22 mouse cellular contexts compared by ENCODE assay signal in genomic region chr11:72395652-72396051, GRCm38 (mm10). TPM values are rescaled to one million over a fixed set of nuclear protein-coding genes. Genes with fewer than 3 reads are reported as not detected.
DNase-seq lines count a peak whose midpoint lies in the region; ATAC-seq and TF ChIP-seq lines count a peak whose summit lies in the region.
"Had no signal": no experiment of that assay in that cellular context is flagged by ENCODE, and none has a peak within 500 bp of the region (broad histone marks: within the 10 kb centered on the region; RNA-seq: fewer than 3 reads in every experiment).

No protein-coding gene starts in this region.

- H3K36me3 ChIP-seq in heart, adult 2 months (ENCODE audit: control insufficient read depth, insufficient read depth, low read length): peaks cover 4% of the 10 kb centered on the region
- 0 out of 2 replicates have a peak, but pooled peaks cover 4% of the 10 kb centered on the region for H3K36me3 ChIP-seq in limb, embryonic 13.5 days
- peaks cover 4% of the 10 kb centered on the region; the same call in 1 of the 2 replicates for H3K36me3 ChIP-seq in limb, embryonic 10.5 days
- H3K36me3 ChIP-seq in embryonic facial prominence, embryonic 11.5 days (replicated peaks; ENCODE audit: control insufficient read depth, insufficient read depth, low read depth, low read length): no peaks in the 10 kb centered on the region
- H3K36me3 ChIP-seq in heart, postnatal 0 days (replicated peaks; ENCODE audit: control insufficient read depth, insufficient read depth, low read length): peaks cover 36% of the 10 kb centered on the region
- H3K36me3 ChIP-seq: forebrain, embryonic 12.5 days had no signal

- no peak overlapping the region for H3K4me2 ChIP-seq in limb, embryonic 13.5 days (replicated peaks)
- no peak overlapping the region for H3K4me2 ChIP-seq in embryonic facial prominence, embryonic 11.5 days (ENCODE audit: low read depth, low read length)
- no peak overlapping the region for H3K4me2 ChIP-seq in heart, postnatal 0 days (ENCODE audit: low read depth, low read length)
- H3K4me2 ChIP-seq: forebrain, embryonic 12.5 days had no signal

- no peak for DNase-seq in heart, adult 2 months
- no peak for DNase-seq in heart, adult 9 months (ENCODE audit: low spot score in 2 of 2)
- no peak for DNase-seq in limb, embryonic 10.5 days (ENCODE audit: low spot score)
- DNase-seq in embryonic facial prominence, embryonic 11.5 days (ENCODE audit: low spot score): peak; percentile 27
- no peak for DNase-seq in heart, postnatal 0 days (ENCODE audit: low spot score)
- no peak for DNase-seq in thymus, postnatal 10 days (ENCODE audit: low spot score in 2 of 2)
- DNase-seq: adrenal gland, postnatal 14 days; cerebellum, adult 18-20 months; cerebellum, postnatal 36 days; kidney, adult 18-20 months; kidney, postnatal 25 days; lung, adult 18-20 months; right cerebral cortex, adult 18-20 months; thymus, adult 2 months had no signal

- peaks cover 29% of the 10 kb centered on the region for H3K4me1 ChIP-seq in heart, adult 2 months (ENCODE audit: control insufficient read depth, insufficient read depth, low read length)
- peaks cover 43% of the 10 kb centered on the region for H3K4me1 ChIP-seq in limb, embryonic 13.5 days
- H3K4me1 ChIP-seq in limb, embryonic 10.5 days: peaks cover 28% of the 10 kb centered on the region
- no peaks in the 10 kb centered on the region for H3K4me1 ChIP-seq in embryonic facial prominence, embryonic 11.5 days (ENCODE audit: control insufficient read depth, insufficient read depth, low read length)
- peaks cover 40% of the 10 kb centered on the region for H3K4me1 ChIP-seq in heart, postnatal 0 days (ENCODE audit: control insufficient read depth, insufficient read depth)
- H3K4me1 ChIP-seq: forebrain, embryonic 12.5 days had no signal

- 61% methylated on average over 6 of the region's 6 CpGs for WGBS in heart, adult 2 months
- 50% methylated on average over 6 of the region's 6 CpGs for WGBS in limb, embryonic 13.5 days
- WGBS in limb, embryonic 10.5 days: 71% methylated on average over 6 of the region's 6 CpGs
- 72% methylated on average over 6 of the region's 6 CpGs for WGBS in embryonic facial prominence, embryonic 11.5 days
- 36% methylated on average over 6 of the region's 6 CpGs for WGBS in heart, postnatal 0 days

- no peak for TF ChIP-seq POLR2A in heart, adult 2 months (IDR thresholded peaks at IDR 0.05; ENCODE audit: insufficient read depth, low read depth, low read length)

- H3K27ac ChIP-seq in heart, adult 2 months: peak overlapping the region; percentile 87
- peak overlapping the region; percentile 15; the same call in 1 of the 2 replicates for H3K27ac ChIP-seq in limb, embryonic 13.5 days
- no peak overlapping the region for H3K27ac ChIP-seq in limb, embryonic 10.5 days
- no peak overlapping the region for H3K27ac ChIP-seq in embryonic facial prominence, embryonic 11.5 days (replicated peaks; ENCODE audit: low read depth, low read length)
- H3K27ac ChIP-seq in heart, postnatal 0 days (ENCODE audit: low read depth): peak overlapping the region; percentile 79
- H3K27ac ChIP-seq: forebrain, embryonic 12.5 days had no signal

- no peak overlapping the region for H3K9ac ChIP-seq in heart, adult 2 months (ENCODE audit: low read depth, low read length)
- H3K9ac ChIP-seq in limb, embryonic 13.5 days: no peak overlapping the region
- H3K9ac ChIP-seq in embryonic facial prominence, embryonic 11.5 days (replicated peaks; ENCODE audit: low read length): no peak overlapping the region; the same call in 1 of the 2 replicates
- no peak overlapping the region for H3K9ac ChIP-seq in heart, postnatal 0 days (replicated peaks; ENCODE audit: low read depth, low read length)
- H3K9ac ChIP-seq: forebrain, embryonic 12.5 days had no signal

- TF ChIP-seq CTCF in heart, adult 2 months (IDR thresholded peaks at IDR 0.05): no peak
- TF ChIP-seq CTCF in heart, postnatal 0 days (IDR thresholded peaks at IDR 0.05; ENCODE audit: low read depth): no peak

- ATAC-seq in limb, embryonic 13.5 days (ENCODE audit: low FRiP score, low read depth): peak; percentile 55; the same call in 1 of the 2 replicates
- no peak for ATAC-seq in embryonic facial prominence, embryonic 11.5 days (replicated peaks; ENCODE audit: insufficient number of reproducible peaks, low FRiP score, low TSS enrichment, low read depth)
- no peak for ATAC-seq in heart, postnatal 0 days (ENCODE audit: insufficient read depth, low read depth)
- ATAC-seq: midbrain, embryonic 16.5 days had no signal

- no peaks in the 10 kb centered on the region for H3K9me3 ChIP-seq in limb, embryonic 13.5 days
- H3K9me3 ChIP-seq in limb, embryonic 10.5 days (replicated peaks): no peaks in the 10 kb centered on the region
- no peaks in the 10 kb centered on the region for H3K9me3 ChIP-seq in embryonic facial prominence, embryonic 11.5 days (replicated peaks; ENCODE audit: control insufficient read depth, low read length)
- no peaks in the 10 kb centered on the region for H3K9me3 ChIP-seq in heart, postnatal 0 days (replicated peaks; ENCODE audit: control insufficient read depth, low read length)
- H3K9me3 ChIP-seq: forebrain, embryonic 12.5 days had no signal

- H3K79me2 ChIP-seq in heart, adult 2 months (replicated peaks; ENCODE audit: control insufficient read depth, insufficient read depth, low read length): no peaks in the 10 kb centered on the region

- no peak for TF ChIP-seq EP300 in heart, adult 2 months (IDR thresholded peaks at IDR 0.05; ENCODE audit: insufficient read depth, low read depth, low read length)
- no peak for TF ChIP-seq EP300 in heart, postnatal 0 days (IDR thresholded peaks at IDR 0.05; ENCODE audit: low read depth)

- intact Hi-C loops in heart, adult 2 months (cut with DNase I): loop anchor here (2.0 kb wide), 1 partner anchor 15 kb away; the partner anchor contains the start of gene Smtnl2

- no peaks in the 10 kb centered on the region for H3K27me3 ChIP-seq in heart, adult 2 months (ENCODE audit: control insufficient read depth, insufficient read depth, low read length)
- H3K27me3 ChIP-seq in limb, embryonic 13.5 days: no peaks in the 10 kb centered on the region
- no peaks in the 10 kb centered on the region for H3K27me3 ChIP-seq in limb, embryonic 10.5 days (ENCODE audit: low read depth, poor library complexity, severe bottlenecking)
- no peaks in the 10 kb centered on the region for H3K27me3 ChIP-seq in embryonic facial prominence, embryonic 11.5 days (ENCODE audit: control insufficient read depth, insufficient read depth, low read length)
- H3K27me3 ChIP-seq in heart, postnatal 0 days (ENCODE audit: control insufficient read depth, insufficient read depth, low read length): no peaks in the 10 kb centered on the region
- H3K27me3 ChIP-seq: forebrain, embryonic 12.5 days had no signal

- H3K4me3 ChIP-seq in heart, adult 2 months: no peak overlapping the region
- H3K4me3 ChIP-seq in limb, embryonic 13.5 days: no peak overlapping the region
- no peak overlapping the region for H3K4me3 ChIP-seq in limb, embryonic 10.5 days
- no peak overlapping the region for H3K4me3 ChIP-seq in embryonic facial prominence, embryonic 11.5 days (ENCODE audit: low read depth, low read length)
- no peak overlapping the region for H3K4me3 ChIP-seq in heart, postnatal 0 days (ENCODE audit: low read depth, low read length)
- H3K4me3 ChIP-seq: forebrain, embryonic 12.5 days had no signal

RNA-seq across cellular contexts. Expression of gene Smtnl2, which starts 15.9 kb away (rescaled TPM):
- 10 to 100 TPM; 13.1 to 14.3 TPM for total RNA-seq in heart, adult 2 months (2021)
- 12.7 and 18.9 TPM in 2 replicates for polyA plus RNA-seq in heart, adult 2 months (2012; rRNA removed)
- polyA plus RNA-seq in limb, embryonic 13.5 days (2015; fragmentation: Nextera tagmentation; extraction: Ambion mirVana): 38.3 and 41.5 TPM in 2 replicates
- polyA plus RNA-seq in limb, embryonic 10.5 days (2016; fragmentation: Nextera tagmentation; extraction: Ambion mirVana): 11.7 and 14.2 TPM in 2 replicates
- polyA plus RNA-seq in embryonic facial prominence, embryonic 11.5 days (2014; fragmentation: Nextera tagmentation; extraction: Ambion mirVana): 8.0 TPM in 2 replicates
- 88.5 and 93.0 TPM in 2 replicates for total RNA-seq in heart, postnatal 0 days (2014; rRNA removed; ENCODE audit: low replicate concordance)
- polyA plus RNA-seq in heart, postnatal 0 days (2015; fragmentation: Nextera tagmentation; extraction: Ambion mirVana): 72.9 and 79.2 TPM in 2 replicates
- total RNA-seq: megakaryocyte, adult 5-6 weeks had no signal

RNA-seq across cellular contexts. Expression of gene Tekt1, which starts 33.4 kb away (rescaled TPM):
- total RNA-seq in heart, adult 2 months (2021): not detected
- polyA plus RNA-seq in heart, adult 2 months (2012; rRNA removed): 0.49 TPM in 1 of 2 replicates, not detected in the other
- polyA plus RNA-seq in limb, embryonic 13.5 days (2015; fragmentation: Nextera tagmentation; extraction: Ambion mirVana): 3.2 and 3.6 TPM in 2 replicates
- 5.0 and 5.4 TPM in 2 replicates for polyA plus RNA-seq in limb, embryonic 10.5 days (2016; fragmentation: Nextera tagmentation; extraction: Ambion mirVana)
- polyA plus RNA-seq in embryonic facial prominence, embryonic 11.5 days (2014; fragmentation: Nextera tagmentation; extraction: Ambion mirVana): 6.3 and 6.4 TPM in 2 replicates
- not detected in 2 replicates for total RNA-seq in heart, postnatal 0 days (2014; rRNA removed; ENCODE audit: low replicate concordance)
- polyA plus RNA-seq in heart, postnatal 0 days (2015; fragmentation: Nextera tagmentation; extraction: Ambion mirVana): 0.19 and 0.62 TPM in 2 replicates
- total RNA-seq: adrenal gland, postnatal 14 days; hematopoietic stem cell, adult 5-6 weeks; liver, adult 2 months; megakaryocyte, adult 5-6 weeks had no signal
- polyA plus RNA-seq: C2C12; liver, adult 2 months; small intestine, adult 2 months had no signal

RNA-seq across cellular contexts. Expression of gene Ggt6, which starts 39.7 kb away (rescaled TPM):
- total RNA-seq in heart, adult 2 months (2021): not detected
- 0.20 TPM in 1 of 2 replicates, not detected in the other for polyA plus RNA-seq in heart, adult 2 months (2012; rRNA removed)
- 0.74 and 0.92 TPM in 2 replicates for polyA plus RNA-seq in limb, embryonic 13.5 days (2015; fragmentation: Nextera tagmentation; extraction: Ambion mirVana)
- 0.08 TPM in 1 of 2 replicates, not detected in the other for polyA plus RNA-seq in limb, embryonic 10.5 days (2016; fragmentation: Nextera tagmentation; extraction: Ambion mirVana)
- polyA plus RNA-seq in embryonic facial prominence, embryonic 11.5 days (2014; fragmentation: Nextera tagmentation; extraction: Ambion mirVana): not detected in 2 replicates
- total RNA-seq in heart, postnatal 0 days (2014; rRNA removed; ENCODE audit: low replicate concordance): 5.3 TPM in 1 of 2 replicates, not detected in the other
- polyA plus RNA-seq in heart, postnatal 0 days (2015; fragmentation: Nextera tagmentation; extraction: Ambion mirVana): 0.05 TPM in 1 of 2 replicates, not detected in the other
- total RNA-seq: hematopoietic stem cell, adult 5-6 weeks; megakaryocyte, adult 5-6 weeks had no signal
- polyA plus RNA-seq: C2C12; forebrain, embryonic 12.5 days; midbrain, embryonic 16.5 days had no signal

RNA-seq across cellular contexts. Expression of gene Mybbp1a, which starts 45.5 kb away (rescaled TPM):
- total RNA-seq in heart, adult 2 months (2021): 10 to 100 TPM; 42.7 to 46.1 TPM
- 21.8 and 30.6 TPM in 2 replicates for polyA plus RNA-seq in heart, adult 2 months (2012; rRNA removed)
- 159 and 164 TPM in 2 replicates for polyA plus RNA-seq in limb, embryonic 13.5 days (2015; fragmentation: Nextera tagmentation; extraction: Ambion mirVana)
- polyA plus RNA-seq in limb, embryonic 10.5 days (2016; fragmentation: Nextera tagmentation; extraction: Ambion mirVana): 234 and 274 TPM in 2 replicates
- 171 and 191 TPM in 2 replicates for polyA plus RNA-seq in embryonic facial prominence, embryonic 11.5 days (2014; fragmentation: Nextera tagmentation; extraction: Ambion mirVana)
- total RNA-seq in heart, postnatal 0 days (2014; rRNA removed; ENCODE audit: low replicate concordance): 20.5 and 20.9 TPM in 2 replicates
- polyA plus RNA-seq in heart, postnatal 0 days (2015; fragmentation: Nextera tagmentation; extraction: Ambion mirVana): 41.3 and 42.1 TPM in 2 replicates

Comparison
In these comparisons a context has a peak if more than half of its experiments do, and no peak if none do; other contexts are left out.
1. H3K27ac ChIP-seq: peak in heart, adult 2 months (single experiment), limb, embryonic 13.5 days (single experiment) and heart, postnatal 0 days (single experiment); none in limb, embryonic 10.5 days (single experiment) and embryonic facial prominence, embryonic 11.5 days (single experiment).